Mouse (Mus musculus): ENCODE data around the gene Myg1.
"Not testable (repeated sequence)": the region's sequence is repeated elsewhere in the genome, so short reads cannot be mapped to it uniquely, and the experiment has no call there.

The Myg1 gene

GRCm38 (mm10) chr15:102331610-102332015 lies at the start of gene Myg1:
Myg1 (plus strand) TSS chr15:102331709.
- no peak for DNase-seq (ENCODE audit: low spot score)

- no peak for DNase-seq (ENCODE audit: low spot score)
These were observed 48.8 kb upstream of the Myg1 start for GRCm38 (mm10) chr15:102282463-102283292.

- DNase-seq (ENCODE audit: low spot score) = no peak
These were observed 47.9 kb upstream of the Myg1 start for GRCm38 (mm10) chr15:102283648-102284047.

GRCm38 (mm10) chr15:102287395-102287794 lies 44.1 kb upstream of the Myg1 start:
- no peak for DNase-seq (ENCODE audit: low spot score)

GRCm38 (mm10) chr15:102295633-102296367 lies 35.7 kb upstream of the Myg1 start, which contains the start of gene Espl1:
Espl1 (plus strand) TSS chr15:102296266.
- peak; percentile 78 for DNase-seq (ENCODE audit: low spot score)

- DNase-seq (ENCODE audit: low spot score) = no peak
These were observed 35.0 kb upstream of the Myg1 start for GRCm38 (mm10) chr15:102296368-102297006.

- DNase-seq (ENCODE audit: low spot score) = no peak
These were observed 29.0 kb upstream of the Myg1 start for GRCm38 (mm10) chr15:102302542-102302941.

GRCm38 (mm10) chr15:102308717-102309116 lies 22.8 kb upstream of the Myg1 start:
- DNase-seq (ENCODE audit: low spot score) = no peak

GRCm38 (mm10) chr15:102310074-102310845 lies 21.2 kb upstream of the Myg1 start:
- no peak for DNase-seq (ENCODE audit: low spot score)

- DNase-seq (ENCODE audit: low spot score) = no peak
These were observed 20.0 kb upstream of the Myg1 start for GRCm38 (mm10) chr15:102311489-102311888.

GRCm38 (mm10) chr15:102315292-102315691 lies 16.2 kb upstream of the Myg1 start:
- DNase-seq (ENCODE audit: low spot score) = no peak

- DNase-seq (ENCODE audit: low spot score) = peak; percentile 70
These were observed 15.2 kb upstream of the Myg1 start for GRCm38 (mm10) chr15:102316263-102316662.

GRCm38 (mm10) chr15:102324654-102325473 lies 6.6 kb upstream of the Myg1 start:
- DNase-seq (ENCODE audit: low spot score) = no peak

GRCm38 (mm10) chr15:102326022-102326576 lies 5.4 kb upstream of the Myg1 start, which contains the start of gene Pfdn5:
Pfdn5 (plus strand) TSS chr15:102326116.
- DNase-seq (ENCODE audit: low spot score) = peak; percentile 61

- no peak for DNase-seq (ENCODE audit: low spot score)
These were observed 4.6 kb upstream of the Myg1 start for GRCm38 (mm10) chr15:102326892-102327291.

- DNase-seq (ENCODE audit: low spot score) = no peak
These were observed 3.7 kb downstream of the Myg1 start for GRCm38 (mm10) chr15:102335254-102335653.

- DNase-seq (ENCODE audit: low spot score) = not testable (repeated sequence)
These were observed 4.4 kb downstream of the Myg1 start for GRCm38 (mm10) chr15:102335925-102336324.

- no peak for DNase-seq (ENCODE audit: low spot score)
These were observed 5.4 kb downstream of the Myg1 start for GRCm38 (mm10) chr15:102336946-102337345.

GRCm38 (mm10) chr15:102339612-102340011 lies 8.1 kb downstream of the Myg1 start:
- no peak for DNase-seq (ENCODE audit: low spot score)

- DNase-seq (ENCODE audit: low spot score) = no peak
These were observed 10.1 kb downstream of the Myg1 start for GRCm38 (mm10) chr15:102341580-102341979.
